Mouse (Mus musculus): ENCODE measurements around the gene Taf4. TPM values are rescaled to one million over a fixed set of nuclear protein-coding genes. Genes with fewer than 3 reads are reported as not detected.

Taf4 gene
- total RNA-seq, 2 experiments from 2014 or later = 15.5 to 21.3 TPM

- intact Hi-C loops (cut with DNase I) = no loop called here
- no peak for DNase-seq
Observed at GRCm38 (mm10) chr2:179948820-179949219, 27.6 kb downstream of the Taf4 start.

GRCm38 (mm10) chr2:179947607-179948006 is 28.8 kb downstream of the Taf4 start:
- DNase-seq = no peak
- intact Hi-C loops (cut with DNase I) = no loop called here

DNA sequence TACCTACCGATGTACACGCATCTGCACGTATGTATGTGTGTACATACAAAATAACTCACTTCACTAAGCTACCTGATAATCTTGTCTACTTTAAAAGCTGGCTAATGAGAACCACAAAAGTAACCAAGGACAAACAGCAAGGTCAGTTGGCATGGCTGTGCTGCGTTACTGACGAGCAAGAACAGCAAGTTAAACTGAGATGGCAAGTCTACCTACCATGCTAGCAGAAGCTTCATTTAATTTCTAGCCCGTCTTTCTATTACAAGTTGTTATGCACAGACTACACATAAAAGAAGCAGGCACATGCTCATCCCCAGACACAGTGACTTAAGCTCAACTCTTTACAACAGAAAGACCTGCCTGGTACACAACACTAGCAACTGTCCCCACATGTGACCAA is 29.9 kb downstream of the Taf4 start:
- DNase-seq = no peak
- intact Hi-C loops (cut with DNase I) = no loop called here

GRCm38 (mm10) chr2:179945051-179945450 is 31.4 kb downstream of the Taf4 start:
- DNase-seq = no peak
- intact Hi-C loops (cut with DNase I) = no loop called here

DNA sequence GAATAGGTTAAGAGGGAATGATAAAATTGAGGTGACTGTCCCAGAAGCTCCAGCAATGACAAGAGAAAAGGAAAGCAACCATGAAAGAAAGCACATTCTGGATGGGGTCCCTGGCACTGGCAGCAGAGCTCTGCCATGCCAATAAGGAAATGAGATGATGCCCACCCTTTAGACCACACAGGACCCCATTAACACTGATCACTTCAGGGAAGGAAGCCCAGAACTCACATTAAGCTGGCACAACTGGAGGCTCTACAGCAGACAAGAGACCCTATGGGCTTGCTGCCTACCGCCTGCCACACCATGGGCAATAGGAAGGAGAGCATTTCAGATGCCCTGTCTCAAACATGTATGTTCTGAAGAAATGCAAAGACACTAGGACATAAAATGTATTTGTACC is 34.8 kb downstream of the Taf4 start:
- DNase-seq = no peak
- intact Hi-C loops (cut with DNase I) = no loop called here

DNA sequence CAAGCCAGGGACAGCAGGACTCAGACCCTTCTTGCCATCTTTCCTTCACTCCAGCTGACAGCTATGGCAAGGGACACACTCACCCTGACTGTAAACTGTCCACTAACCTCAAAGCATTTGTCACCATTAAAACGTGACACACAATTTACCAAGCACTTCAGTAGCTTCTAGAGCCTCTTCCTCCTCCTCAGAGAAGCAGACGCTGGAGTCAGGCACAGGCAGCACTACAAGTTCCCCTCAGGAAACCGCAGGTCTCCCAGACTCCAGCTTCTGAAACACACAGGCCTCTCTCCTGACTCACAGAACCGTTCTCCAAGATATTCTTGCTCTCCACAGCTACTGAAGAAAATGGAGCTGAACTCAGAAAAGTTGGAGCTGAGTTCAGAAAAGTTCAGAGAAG is 39.4 kb downstream of the Taf4 start:
- no peak for DNase-seq
- intact Hi-C loops (cut with DNase I) = no loop called here

DNA sequence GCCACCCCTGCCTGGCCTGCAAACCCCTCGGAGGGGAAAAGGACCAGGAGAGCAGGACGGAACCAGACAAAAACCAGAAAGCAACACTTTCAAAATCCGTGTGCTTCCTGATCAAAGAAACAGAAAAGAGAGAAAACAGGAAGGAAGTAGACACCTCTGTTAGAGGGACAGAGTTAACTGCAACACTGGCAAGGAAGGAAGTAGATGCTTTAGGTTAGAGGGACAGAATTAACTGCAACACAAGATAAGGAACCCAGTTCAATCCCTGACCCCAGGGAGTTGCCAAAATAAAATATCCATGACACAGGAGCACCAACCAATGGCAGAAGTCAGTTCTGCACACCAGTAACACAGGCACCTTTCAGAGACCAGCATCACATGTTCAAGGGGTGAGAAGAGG is 42.3 kb downstream of the Taf4 start:
- DNase-seq = no peak
- intact Hi-C loops (cut with DNase I) = no loop called here

DNA sequence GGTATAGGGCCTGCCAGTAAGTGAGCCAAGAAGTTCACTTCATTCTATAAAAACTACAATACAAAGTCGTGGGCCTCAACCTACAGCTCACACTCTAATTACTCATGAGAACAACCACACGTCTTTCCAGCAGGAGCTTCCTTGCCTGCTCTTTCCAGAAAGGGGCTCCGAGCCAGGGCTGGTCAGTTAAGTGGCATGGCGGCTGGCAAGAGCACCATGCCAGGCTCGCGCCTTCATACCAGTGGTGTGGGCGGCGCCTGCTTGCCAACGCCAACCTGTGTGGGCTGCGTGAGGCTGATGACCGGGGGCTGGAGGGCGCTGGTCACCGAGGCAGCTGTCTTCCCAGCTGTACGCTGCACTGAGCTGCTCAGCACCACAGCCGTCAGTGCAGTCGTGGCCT is 44.7 kb downstream of the Taf4 start:
- no peak for DNase-seq
- intact Hi-C loops (cut with DNase I) = no loop called here

DNA sequence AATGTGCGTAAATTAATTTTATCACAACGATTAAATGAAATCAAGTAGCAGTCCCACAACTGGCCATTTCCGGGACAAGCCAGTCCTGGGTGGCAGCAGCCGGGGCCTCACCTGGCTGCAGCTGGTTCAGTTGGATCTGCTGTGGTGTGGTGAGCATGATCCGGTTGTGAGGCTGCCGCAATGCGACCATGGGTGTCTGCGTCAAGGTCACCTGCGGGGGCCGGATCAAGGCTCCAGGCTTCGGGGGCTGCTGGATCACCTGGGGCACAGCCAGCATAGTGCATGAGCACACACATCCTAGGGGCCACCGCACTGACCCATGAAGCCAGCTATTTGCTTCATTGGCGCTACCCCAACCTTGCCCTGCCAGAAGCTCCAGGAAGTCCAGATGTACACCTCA is 47.3 kb downstream of the Taf4 start:
- DNase-seq = no peak
- intact Hi-C loops (cut with DNase I) = no loop called here

- no peak for DNase-seq
- intact Hi-C loops (cut with DNase I) = no loop called here
Observed at GRCm38 (mm10) chr2:179924038-179924437, 52.4 kb downstream of the Taf4 start.

DNA sequence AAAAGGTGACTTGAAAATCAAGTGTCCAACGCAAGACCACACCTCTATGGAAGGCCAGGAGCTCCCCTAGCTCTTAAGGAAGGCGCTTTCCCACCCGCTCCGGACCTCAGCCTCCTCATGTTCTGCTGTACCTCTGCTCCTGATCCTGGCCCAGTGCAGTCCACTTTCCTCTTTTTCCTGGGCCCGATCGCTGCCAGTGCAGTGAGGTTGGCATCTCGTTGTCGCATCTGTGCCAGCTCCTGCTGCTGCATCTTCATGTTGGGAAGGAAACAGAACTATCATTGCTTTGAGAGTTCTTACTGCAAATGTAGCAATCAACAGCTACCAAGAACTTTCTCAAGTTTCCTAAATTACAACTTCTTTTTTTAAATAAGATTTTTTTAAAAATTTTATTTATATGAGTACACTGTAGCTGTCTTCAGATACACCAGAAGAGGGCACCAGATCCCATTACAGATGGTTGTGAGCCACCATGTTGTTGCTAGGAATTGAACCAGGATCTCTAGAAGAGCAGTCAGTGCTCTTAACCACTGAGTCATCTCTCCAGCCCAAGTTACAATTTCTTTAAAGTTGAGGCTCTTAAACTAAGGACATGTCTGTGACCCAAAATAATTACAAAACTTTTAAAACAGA is 55.3 kb downstream of the Taf4 start:
- intact Hi-C loops (cut with DNase I) = no loop called here

GRCm38 (mm10) chr2:179920042-179920441 is 56.4 kb downstream of the Taf4 start:
- no peak for DNase-seq

More for the DNA sequence above, 55.3 kb downstream of the Taf4 start:
- DNase-seq = no peak

GRCm38 (mm10) chr2:179916877-179917673 is 59.4 kb downstream of the Taf4 start:
- intact Hi-C loops (cut with DNase I) = loop anchor here (1.0 to 5.0 kb wide), 4 partner anchors 55 to 335 kb away; no protein-coding TSS in a partner anchor
- peak; percentile 66 to 69 for DNase-seq

More at GRCm38 (mm10) chr2:179920042-179920441, 56.4 kb downstream of the Taf4 start:
- intact Hi-C loops (cut with DNase I) = no loop called here

DNA sequence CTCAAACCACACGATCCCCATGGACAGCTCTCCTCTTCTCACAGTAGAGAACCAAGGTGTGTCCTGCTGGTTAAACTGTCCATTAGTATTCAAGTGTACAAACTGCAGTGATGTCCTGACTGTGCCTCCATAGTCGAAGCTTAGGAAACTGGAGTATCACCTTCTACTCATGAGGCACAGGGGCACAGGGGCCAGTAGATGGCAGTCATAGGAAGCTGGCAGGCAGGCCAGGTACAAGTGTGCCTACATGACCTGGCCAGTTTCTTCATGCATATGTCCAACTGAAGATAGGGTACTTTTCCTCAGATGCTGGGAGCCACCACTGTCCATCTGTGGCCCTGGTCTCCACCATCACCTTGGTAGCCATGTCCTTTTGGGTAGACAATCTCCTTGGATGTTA is 62.2 kb downstream of the Taf4 start:
- no peak for DNase-seq
- intact Hi-C loops (cut with DNase I) = no loop called here

- intact Hi-C loops (cut with DNase I) = no loop called here
Observed at GRCm38 (mm10) chr2:179913349-179913748, 63.1 kb downstream of the Taf4 start.

DNA sequence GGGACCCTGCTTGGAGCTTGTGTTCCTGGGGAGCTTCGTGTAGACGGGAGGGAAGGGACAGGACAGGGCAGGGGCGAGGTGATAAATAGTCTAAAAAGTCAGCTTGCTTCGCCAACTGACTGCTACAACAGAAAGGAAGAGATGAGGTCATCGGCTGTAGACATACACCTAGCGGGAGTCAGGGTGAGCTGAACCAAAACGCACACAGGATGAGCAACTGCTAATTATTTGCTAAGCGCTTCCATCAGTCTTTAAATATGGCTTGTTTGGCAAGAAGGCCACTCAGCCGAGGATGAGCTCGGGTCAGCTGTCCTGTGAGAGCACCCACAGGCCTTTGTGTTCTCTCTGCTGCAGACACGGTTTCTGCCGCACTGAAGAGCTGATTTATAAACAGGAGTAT is 63.5 kb downstream of the Taf4 start:
- intact Hi-C loops (cut with DNase I) = no loop called here
- DNase-seq = no peak

More at GRCm38 (mm10) chr2:179913349-179913748, 63.1 kb downstream of the Taf4 start:
- no peak for DNase-seq

DNA sequence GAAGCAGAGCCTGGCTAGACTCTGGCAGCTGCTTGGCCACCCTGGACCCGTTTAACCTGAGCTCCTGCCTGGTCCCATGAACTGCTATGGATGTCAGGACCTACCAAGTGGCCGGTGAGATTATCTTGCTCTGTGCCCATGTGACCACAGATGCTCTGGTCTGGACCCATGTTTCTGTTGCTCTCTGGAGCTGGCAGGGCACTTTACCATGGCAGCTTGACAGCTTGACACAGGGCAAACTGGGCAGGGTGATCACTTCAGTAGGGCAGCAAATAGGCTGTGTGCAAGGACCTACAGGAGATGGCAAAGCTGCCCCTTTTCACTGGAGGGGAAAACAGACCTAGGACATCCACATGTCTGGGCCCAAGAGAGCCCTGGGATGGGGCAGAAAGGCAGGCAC is 79.5 kb downstream of the Taf4 start:
- no peak for DNase-seq
- intact Hi-C loops (cut with DNase I) = no loop called here

GRCm38 (mm10) chr2:179891048-179891447 is 85.4 kb downstream of the Taf4 start:
- DNase-seq = no peak
- intact Hi-C loops (cut with DNase I) = no loop called here

GRCm38 (mm10) chr2:179884561-179884960 is 91.9 kb downstream of the Taf4 start:
- intact Hi-C loops (cut with DNase I) = no loop called here
- DNase-seq = no peak

- intact Hi-C loops (cut with DNase I) = loop anchor here (5.0 to 10.0 kb wide), 2 partner anchors 683 to 1120 kb away; no protein-coding TSS in a partner anchor
- DNase-seq = peak; percentile 16 to 49
Observed at GRCm38 (mm10) chr2:179877551-179878215, 98.8 kb downstream of the Taf4 start.

GRCm38 (mm10) chr2:179875147-179875546 is 101.3 kb downstream of the Taf4 start:
- peak; percentile 58 to 65 for DNase-seq
- intact Hi-C loops (cut with DNase I) = loop anchor here (2.0 to 10.0 kb wide), 4 partner anchors 194 to 1300 kb away; no protein-coding TSS in a partner anchor

All from heart, postnatal 36 days (tissue).